Mouse (Mus musculus): Measurements from ENCODE around the gene Eif4e2.

Eif4e2 gene

GRCm38 (mm10) chr1:87203779-87204178, 9.9 kb upstream of the Eif4e2 start:
- DNase-seq: no peak

GRCm38 (mm10) chr1:87204465-87204864, 9.2 kb upstream of the Eif4e2 start, which contains the start of gene Chrng:
TSS of gene Chrng (plus strand) at chr1:87204657.
- DNase-seq: no peak

GRCm38 (mm10) chr1:87205038-87205437, 8.7 kb upstream of the Eif4e2 start:
- DNase-seq: no peak

- no peak for DNase-seq
Measured at GRCm38 (mm10) chr1:87205502-87205901, 8.2 kb upstream of the Eif4e2 start.

GRCm38 (mm10) chr1:87206339-87206738, 7.4 kb upstream of the Eif4e2 start:
- DNase-seq: peak; percentile 64

GRCm38 (mm10) chr1:87211431-87211830, 2.3 kb upstream of the Eif4e2 start:
- no peak for DNase-seq

GRCm38 (mm10) chr1:87214748-87215147, 1.0 kb downstream of the Eif4e2 start:
- no peak for DNase-seq

- no peak for DNase-seq
Measured at GRCm38 (mm10) chr1:87217938-87218337, 4.2 kb downstream of the Eif4e2 start.

- no peak for DNase-seq
Measured at GRCm38 (mm10) chr1:87225739-87226138, 12.0 kb downstream of the Eif4e2 start.

GRCm38 (mm10) chr1:87226409-87227159, 12.9 kb downstream of the Eif4e2 start:
- no peak for DNase-seq

GRCm38 (mm10) chr1:87227160-87227550, 13.4 kb downstream of the Eif4e2 start:
- DNase-seq: no peak

GRCm38 (mm10) chr1:87230606-87231005, 16.9 kb downstream of the Eif4e2 start:
- no peak for DNase-seq

GRCm38 (mm10) chr1:87232197-87232596, 18.5 kb downstream of the Eif4e2 start:
- DNase-seq: no peak

GRCm38 (mm10) chr1:87239056-87239455, 25.3 kb downstream of the Eif4e2 start:
- no peak for DNase-seq

- DNase-seq: no peak
Measured at GRCm38 (mm10) chr1:87243021-87243420, 29.3 kb downstream of the Eif4e2 start.

- no peak for DNase-seq
Measured at GRCm38 (mm10) chr1:87245430-87245829, 31.7 kb downstream of the Eif4e2 start.

- peak; percentile 85 for DNase-seq
Measured at GRCm38 (mm10) chr1:87245929-87246815, 32.5 kb downstream of the Eif4e2 start.

- no peak for DNase-seq
Measured at GRCm38 (mm10) chr1:87252040-87252609, 38.4 kb downstream of the Eif4e2 start.

- DNase-seq: no peak
Measured at GRCm38 (mm10) chr1:87255173-87255572, 41.5 kb downstream of the Eif4e2 start.

- no peak for DNase-seq
Measured at GRCm38 (mm10) chr1:87257691-87258090, 44.0 kb downstream of the Eif4e2 start.

- DNase-seq: no peak
Measured at GRCm38 (mm10) chr1:87258484-87258883, 44.8 kb downstream of the Eif4e2 start.

GRCm38 (mm10) chr1:87259316-87259715, 45.6 kb downstream of the Eif4e2 start:
- DNase-seq: no peak

GRCm38 (mm10) chr1:87263257-87263656, 49.5 kb downstream of the Eif4e2 start:
- DNase-seq: no peak

- no peak for DNase-seq
Measured at GRCm38 (mm10) chr1:87263796-87264133, 50.1 kb downstream of the Eif4e2 start.

Measured in thymus, postnatal 4 days (tissue).